In genomic region chr15:27495981-27496401, GRCm38 (mm10) we compare ENCODE assay signal across 9 mouse cellular contexts. TPM values are rescaled to one million over a fixed set of nuclear protein-coding genes. Genes with fewer than 3 reads are reported as not detected.
DNase-seq lines count a peak whose midpoint lies in the region; ATAC-seq lines count a peak whose summit lies in the region.
"Had no signal": no experiment of that assay in that cellular context is flagged by ENCODE, and none has a peak within 500 bp of the region (broad histone marks: within the 10 kb centered on the region; RNA-seq: fewer than 3 reads in every experiment).

No protein-coding gene starts in this region.

- H3K36me3 ChIP-seq in hindbrain, embryonic 15.5 days, result no peaks in the 10 kb centered on the region
- no peaks in the 10 kb centered on the region for H3K36me3 ChIP-seq in neural tube, embryonic 11.5 days (ENCODE audit: control insufficient read depth, insufficient read depth, low read length)

- 20% methylated on average over 5 of the region's 5 CpGs for WGBS in hindbrain, embryonic 15.5 days
- 13% methylated on average over 5 of the region's 5 CpGs for WGBS in neural tube, embryonic 11.5 days

- peak; percentile 49 for ATAC-seq in hindbrain, embryonic 15.5 days (ENCODE audit: low FRiP score, low read depth)
- peak; percentile 38; the same call in 1 of the 2 replicates for ATAC-seq in neural tube, embryonic 11.5 days (ENCODE audit: insufficient read depth, low FRiP score, low TSS enrichment)

- intact Hi-C loops in left cerebral cortex, postnatal 4 days (cut with DNase I), result no loop called here

- peak overlapping the region; percentile 46; the same call in 1 of the 2 replicates for H3K27ac ChIP-seq in hindbrain, embryonic 15.5 days (replicated peaks)
- H3K27ac ChIP-seq in neural tube, embryonic 11.5 days (ENCODE audit: low read depth, low read length), result peak overlapping the region; percentile 50

- peak; percentile 43 for DNase-seq in left cerebral cortex, postnatal 4 days
- DNase-seq in left cerebral cortex, adult 11 months (ENCODE audit: low spot score), result no peak
- DNase-seq in embryo, embryonic 10.5 days (ENCODE audit: low spot score), result peak; percentile 59
- no peak for DNase-seq in neural tube, embryonic 11.5 days (ENCODE audit: low spot score)
- DNase-seq in ovary, postnatal 10 days (ENCODE audit: low spot score), result no peak
- DNase-seq in ovary, adult 18-20 months (ENCODE audit: low spot score), result no peak
- DNase-seq: lung, postnatal 10 days had no signal

- H3K9ac ChIP-seq in hindbrain, embryonic 15.5 days, result no peak overlapping the region
- no peak overlapping the region for H3K9ac ChIP-seq in neural tube, embryonic 11.5 days (ENCODE audit: low read length)

- H3K4me3 ChIP-seq in hindbrain, embryonic 15.5 days, result no peak overlapping the region
- no peak overlapping the region for H3K4me3 ChIP-seq in neural tube, embryonic 11.5 days (ENCODE audit: low read depth, low read length)

- peaks cover 44% of the 10 kb centered on the region for H3K4me1 ChIP-seq in hindbrain, embryonic 15.5 days (replicated peaks)
- peaks cover 16% of the 10 kb centered on the region for H3K4me1 ChIP-seq in neural tube, embryonic 11.5 days (ENCODE audit: control insufficient read depth, insufficient read depth, low read length)

- H3K27me3 ChIP-seq in hindbrain, embryonic 15.5 days, result no peaks in the 10 kb centered on the region
- no peaks in the 10 kb centered on the region for H3K27me3 ChIP-seq in neural tube, embryonic 11.5 days (ENCODE audit: control insufficient read depth, insufficient read depth, low read length)

- H3K4me2 ChIP-seq in hindbrain, embryonic 15.5 days, result no peak overlapping the region
- H3K4me2 ChIP-seq in neural tube, embryonic 11.5 days (ENCODE audit: low read depth), result no peak overlapping the region

- no peaks in the 10 kb centered on the region for H3K9me3 ChIP-seq in hindbrain, embryonic 15.5 days
- no peaks in the 10 kb centered on the region for H3K9me3 ChIP-seq in neural tube, embryonic 11.5 days (ENCODE audit: control insufficient read depth, low read length)
- H3K9me3 ChIP-seq: G1E had no signal

RNA-seq across cellular contexts. Expression of gene Ank, which starts 29.5 kb away (rescaled TPM):
- 100 to 1,000 TPM; 109 TPM for total RNA-seq in left cerebral cortex, postnatal 4 days (2021)
- 16.5 and 17.9 TPM in 2 replicates for polyA plus RNA-seq in hindbrain, embryonic 15.5 days (2015; fragmentation: Nextera tagmentation; extraction: Ambion mirVana)
- polyA plus RNA-seq in neural tube, embryonic 11.5 days (2014; fragmentation: Nextera tagmentation; extraction: Ambion mirVana), result 8.7 and 12.9 TPM in 2 replicates

Comparison
In these comparisons a context has a peak if more than half of its experiments do, and no peak if none do; other contexts are left out.
1. DNase-seq: peak in left cerebral cortex, postnatal 4 days (single experiment) and embryo, embryonic 10.5 days (single experiment); none in left cerebral cortex, adult 11 months (single experiment), neural tube, embryonic 11.5 days (single experiment), ovary, postnatal 10 days (single experiment) and ovary, adult 18-20 months (single experiment).